Mouse (Mus musculus) right cerebral cortex, postnatal 25 days (tissue): ENCODE measurements around the gene Cnpy4.
"Not testable (repeated sequence)": the region's sequence is repeated elsewhere in the genome, so short reads cannot be mapped to it uniquely, and the experiment has no call there.

Source experiments
- DNase-seq: peaks from one replicate; pipeline ENCODE4 v3.0.0; 2022

The Cnpy4 gene

DNA sequence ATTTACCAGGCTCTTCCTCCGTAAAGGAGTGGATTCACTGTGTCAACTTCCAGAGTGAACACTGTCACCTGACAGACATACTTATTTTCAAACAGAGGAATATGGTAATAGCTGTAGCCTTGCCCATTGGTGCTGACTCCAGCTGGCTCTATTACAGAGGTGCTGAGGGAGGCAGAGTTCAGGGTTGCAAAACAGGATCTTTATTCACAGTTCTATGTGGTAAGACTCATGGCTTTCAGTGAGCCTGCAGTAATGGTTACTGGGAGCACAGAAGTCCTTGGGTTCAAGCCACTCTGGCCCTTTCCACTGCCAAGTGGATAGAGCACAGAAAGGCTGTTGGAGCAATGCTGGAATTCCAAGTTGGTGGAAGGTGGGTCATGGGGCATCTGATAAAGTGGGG lies 20.0 kb downstream of the Cnpy4 start:
- DNase-seq = no peak

DNA sequence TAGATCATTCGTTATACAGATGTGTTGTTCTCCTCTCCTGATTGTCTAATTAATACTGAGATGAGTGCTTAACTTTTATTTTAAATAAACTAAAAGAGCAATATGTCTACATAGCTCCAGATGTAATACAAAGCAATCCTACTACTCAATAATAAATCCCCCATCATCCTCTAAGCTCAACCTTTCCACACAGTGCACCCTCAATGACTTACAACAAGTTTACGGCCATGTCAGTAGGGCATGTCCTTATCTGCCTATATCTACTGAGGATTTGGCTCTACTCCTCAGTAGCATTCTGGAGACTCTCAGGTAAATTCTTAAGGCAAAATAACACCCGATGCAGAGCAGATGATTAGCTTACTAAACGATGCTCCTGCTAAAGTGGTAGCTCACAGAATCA lies 20.6 kb downstream of the Cnpy4 start:
- DNase-seq = no peak

DNA sequence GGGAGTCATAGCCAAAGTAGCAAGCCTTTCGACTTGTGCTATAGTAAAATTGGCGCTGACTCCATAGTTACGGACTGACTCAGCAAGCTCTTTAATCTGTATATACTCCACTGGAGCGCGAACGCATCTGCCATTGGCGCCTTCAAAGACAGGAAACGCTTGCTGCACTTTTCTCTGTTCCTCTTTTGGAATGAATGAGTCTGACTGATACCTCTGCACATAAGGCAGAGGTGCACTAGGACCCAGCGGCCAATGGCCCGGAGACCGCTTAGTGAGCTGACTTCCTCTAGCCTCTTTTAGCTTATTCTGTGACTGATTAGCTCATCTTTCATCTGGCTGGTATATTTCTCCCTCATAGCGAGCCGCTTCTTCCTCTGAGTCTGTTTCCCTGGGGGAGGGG lies 29.3 kb downstream of the Cnpy4 start:
- not testable (repeated sequence) for DNase-seq

DNA sequence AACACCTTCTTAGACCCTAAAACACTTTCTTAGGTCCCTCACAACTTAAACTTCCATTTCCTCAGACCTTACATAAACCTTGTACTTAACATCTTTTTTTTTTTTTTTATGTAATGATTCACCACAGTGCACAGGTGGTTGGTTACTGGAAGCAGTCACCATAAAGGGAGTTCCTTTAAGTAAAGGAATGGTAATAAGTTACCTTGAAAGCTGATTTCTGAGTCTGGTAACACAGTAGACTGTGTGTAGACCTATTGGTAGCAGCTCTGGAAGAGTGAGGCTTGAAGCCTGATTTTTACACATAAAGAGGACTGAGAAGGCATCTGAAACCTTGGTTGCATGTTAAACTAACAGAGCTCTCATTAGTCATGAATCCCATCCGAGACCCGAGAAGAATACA lies 32.6 kb downstream of the Cnpy4 start:
- DNase-seq = no peak

DNA sequence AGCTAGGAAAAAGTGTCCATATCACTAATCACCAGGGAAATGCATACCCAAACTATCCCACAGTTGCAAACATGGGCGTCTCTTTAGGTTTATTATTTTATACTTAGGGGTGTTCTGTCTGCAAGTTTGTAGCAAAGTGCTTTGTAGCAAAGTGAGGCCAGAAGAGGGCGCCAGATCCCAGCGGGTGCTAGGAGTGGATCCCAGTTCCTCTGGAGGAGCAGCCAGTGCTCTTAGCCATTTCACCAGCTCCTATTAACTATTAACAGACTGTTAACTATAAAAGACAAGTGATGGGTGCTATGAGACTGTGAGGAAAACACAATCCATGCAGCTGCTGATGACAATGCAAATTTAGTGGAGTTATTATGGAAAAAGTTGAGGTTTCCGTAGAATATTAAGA lies 34.8 kb downstream of the Cnpy4 start:
- DNase-seq = peak; percentile 73

DNA sequence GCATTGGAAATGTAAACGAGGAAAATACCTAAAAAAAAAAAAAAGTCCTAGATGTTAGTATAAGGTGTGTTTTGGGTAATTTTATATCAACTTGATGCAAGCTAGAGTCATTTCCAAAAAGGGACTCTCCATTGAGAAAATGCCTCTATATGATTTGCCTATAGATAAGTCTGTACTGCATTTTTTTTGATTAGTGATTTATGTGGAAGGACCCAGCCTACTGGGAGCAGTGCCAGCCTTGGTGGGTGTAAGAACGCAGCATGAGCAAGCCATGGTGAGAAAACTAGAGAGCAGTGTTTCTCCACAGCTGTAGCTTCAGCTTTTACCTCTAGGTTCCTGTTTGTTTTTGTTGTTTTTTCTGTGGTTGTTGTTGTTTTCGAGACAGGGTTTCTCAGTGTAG lies 36.0 kb downstream of the Cnpy4 start:
- DNase-seq = no peak

DNA sequence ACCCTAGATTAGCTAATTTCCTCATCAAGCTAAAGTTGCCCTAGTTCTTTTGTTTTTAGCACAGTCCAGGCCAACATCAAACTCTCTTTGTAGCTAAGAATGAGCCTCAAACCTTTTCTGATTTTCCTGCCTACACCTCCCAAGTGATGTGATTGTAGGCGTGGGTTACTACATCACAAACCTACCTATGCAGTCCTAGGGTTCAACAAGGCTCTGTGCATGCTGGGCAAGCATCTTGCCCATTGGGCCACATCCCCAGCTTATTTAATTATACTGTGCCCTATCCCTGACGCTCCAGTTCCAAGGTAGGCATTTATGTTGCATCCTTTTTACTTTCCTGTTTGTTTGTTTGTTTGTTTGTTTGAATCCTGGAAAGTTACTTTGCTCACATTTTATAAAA lies 38.4 kb downstream of the Cnpy4 start, which contains the start of gene Nxpe5:
Nxpe5 (plus strand) TSS at position 199 of the 400 bp plus-strand sequence.
- DNase-seq = no peak

DNA sequence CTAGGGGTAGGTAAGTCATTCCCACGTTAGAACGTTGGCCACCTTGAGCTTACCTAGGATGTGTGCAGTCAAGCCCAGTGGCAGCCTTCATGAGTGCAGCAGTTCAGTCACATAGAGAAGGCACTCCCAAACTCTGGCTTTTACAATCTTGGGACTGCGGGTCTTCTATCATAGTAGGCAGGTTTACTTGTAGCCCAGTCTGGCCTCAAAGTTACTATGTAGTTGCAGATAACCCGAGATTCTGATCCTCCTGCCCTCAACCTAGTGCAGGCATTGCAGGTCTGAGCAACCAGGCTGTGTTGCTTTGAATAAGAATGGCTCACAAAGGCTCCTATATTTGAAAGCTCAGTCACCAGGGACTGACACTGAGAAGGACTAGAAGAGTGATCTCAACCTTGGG lies 39.2 kb downstream of the Cnpy4 start:
- DNase-seq = no peak

DNA sequence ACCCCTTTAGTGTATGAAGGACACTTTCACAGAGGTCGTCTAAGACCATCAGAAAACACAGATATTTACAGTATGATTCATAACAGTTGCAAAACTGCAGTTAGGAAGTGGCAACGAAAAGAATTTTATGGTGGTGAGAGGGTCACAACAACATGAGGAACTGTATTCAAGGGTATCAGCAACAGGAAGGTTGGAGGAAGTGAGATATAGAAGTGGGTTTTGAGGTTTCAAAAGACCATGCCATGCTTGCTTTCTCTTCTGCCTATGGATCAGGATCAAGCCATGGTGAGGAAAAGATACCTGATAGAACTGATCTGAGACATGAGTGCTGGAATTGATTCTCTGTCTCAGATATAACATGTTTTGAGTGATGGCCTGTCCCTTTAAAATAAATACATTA lies 40.1 kb downstream of the Cnpy4 start:
- no peak for DNase-seq

DNA sequence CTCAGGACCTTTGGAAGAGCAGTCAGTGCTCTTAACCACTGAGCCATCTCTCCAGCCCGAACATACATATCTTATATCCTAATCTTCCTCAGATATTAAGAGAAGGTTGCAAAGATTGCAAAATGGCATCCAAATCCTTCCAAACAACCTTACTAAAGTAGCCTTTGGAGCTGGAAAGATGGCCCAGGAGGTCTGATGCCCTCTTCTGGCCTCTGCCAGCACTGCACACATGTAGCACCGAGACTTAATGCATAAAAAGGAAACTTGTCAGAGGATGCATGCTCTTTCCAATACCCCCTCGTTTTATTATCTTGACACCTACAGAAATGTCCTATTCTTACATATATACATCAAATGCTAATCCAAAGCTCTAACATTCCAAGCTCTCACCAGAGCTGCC lies 40.7 kb downstream of the Cnpy4 start:
- DNase-seq = no peak

DNA sequence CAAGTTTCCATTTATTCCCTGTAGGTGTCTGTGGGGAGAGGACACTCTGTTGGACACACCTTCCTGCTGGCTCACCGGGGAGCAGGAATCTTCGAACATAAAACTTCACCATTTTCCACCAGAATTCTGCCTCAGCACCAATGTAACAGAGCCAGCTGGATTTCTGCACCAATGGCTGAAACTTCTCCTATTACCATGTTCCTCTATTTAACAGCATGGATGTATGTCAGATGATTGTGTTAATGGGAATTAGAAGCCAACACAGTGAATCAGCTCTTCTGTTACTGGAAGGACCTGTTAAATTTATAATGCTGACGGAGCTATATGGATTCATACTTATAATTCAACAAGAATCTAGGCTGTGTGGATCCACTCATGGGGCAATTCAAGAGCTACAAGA lies 42.2 kb downstream of the Cnpy4 start:
- DNase-seq = no peak

DNA sequence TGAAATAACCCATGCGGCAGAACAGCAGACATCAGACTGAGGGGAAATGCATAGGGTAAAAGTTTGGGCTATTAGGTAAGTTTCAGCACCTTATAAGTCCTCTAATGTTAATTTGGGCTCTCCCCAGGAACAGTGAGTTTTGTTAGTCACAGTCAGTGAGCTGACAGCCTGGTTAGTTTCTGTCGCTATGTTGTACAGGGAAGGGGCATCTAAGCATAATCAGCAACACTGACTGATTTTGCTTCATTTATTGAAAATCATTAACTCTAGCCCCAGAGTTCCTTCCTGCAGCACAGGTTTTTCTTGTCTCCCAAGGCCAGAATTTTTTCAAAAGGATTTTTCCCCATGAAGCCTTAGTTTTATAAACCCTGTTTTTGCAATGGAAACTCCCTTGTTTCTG lies 46.5 kb downstream of the Cnpy4 start:
- no peak for DNase-seq

DNA sequence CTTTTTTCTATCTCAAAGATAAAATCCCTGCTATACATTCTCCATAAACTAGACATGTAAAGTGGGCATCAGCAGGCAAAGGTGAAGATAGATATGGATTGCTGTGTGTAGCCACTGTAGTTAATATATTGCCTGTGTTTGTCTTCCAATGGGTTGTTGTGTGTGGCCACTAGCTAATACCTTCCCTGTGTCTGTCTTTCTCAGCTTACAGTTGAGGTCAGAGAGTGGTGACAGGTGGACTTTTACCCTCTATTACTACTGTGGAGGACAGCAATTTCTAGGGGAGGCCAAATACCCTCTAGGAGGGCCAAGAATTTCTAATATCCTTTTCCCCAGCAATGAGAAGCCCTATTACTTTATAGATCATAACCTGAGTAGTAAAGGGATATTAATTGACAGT lies 46.9 kb downstream of the Cnpy4 start:
- no peak for DNase-seq

DNA sequence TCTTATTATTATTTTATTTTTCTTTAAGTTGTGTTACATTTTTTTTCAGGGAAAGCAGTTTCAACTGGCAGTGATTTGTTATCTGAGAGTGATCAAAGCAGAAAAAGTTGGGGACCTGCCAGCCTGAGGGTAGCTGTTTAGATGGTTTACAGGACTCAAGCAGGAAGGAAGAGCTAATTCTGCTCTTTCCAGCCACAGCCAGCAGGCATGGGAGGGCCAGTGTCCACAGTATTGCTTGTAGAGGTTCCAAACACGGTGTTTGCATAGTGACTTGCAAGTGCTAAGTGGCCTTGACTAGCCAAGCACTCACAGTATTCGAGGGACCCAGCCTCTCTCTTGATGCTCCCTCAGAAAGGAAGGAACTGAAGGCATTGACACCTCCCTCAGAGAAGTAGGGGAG lies 54.2 kb downstream of the Cnpy4 start:
- no peak for DNase-seq
